Mouse (Mus musculus): ENCODE data around the gene Rabl6. TPM values are rescaled to one million over a fixed set of nuclear protein-coding genes. Genes with fewer than 3 reads are reported as not detected.
A peak's percentile ranks its signal among the peaks of the same experiment; 100 is the strongest.

Gene Rabl6
- polyA plus RNA-seq, 1 experiment from 2014 or later: 40.0 TPM

GRCm38 (mm10) chr2:25587290-25587689, 21.0 kb downstream of the Rabl6 start:
- H3K4me1 ChIP-seq (ENCODE audit: control insufficient read depth, insufficient read depth, low read length): peaks cover 5% of the 10 kb centered on the region
- WGBS (ENCODE audit: insufficient replicate concordance): 83% methylated on average over 8 of the region's 8 CpGs
- no peak overlapping the region for H3K4me2 ChIP-seq
- H3K27me3 ChIP-seq (ENCODE audit: control insufficient read depth, insufficient read depth, low read length): no peaks in the 10 kb centered on the region
- no peak for ATAC-seq (replicated peaks; ENCODE audit: insufficient number of reproducible peaks, low FRiP score, low TSS enrichment)
- H3K36me3 ChIP-seq (ENCODE audit: control insufficient read depth, insufficient read depth, low read length): peaks cover 29% of the 10 kb centered on the region
- H3K27ac ChIP-seq (ENCODE audit: low read depth, low read length): no peak overlapping the region
- H3K9ac ChIP-seq (ENCODE audit: low read depth, low read length): no peak overlapping the region
- H3K9me3 ChIP-seq (replicated peaks; ENCODE audit: control insufficient read depth, low read length): no peaks in the 10 kb centered on the region
- no peak overlapping the region for H3K4me3 ChIP-seq (ENCODE audit: low read depth, low read length)

GRCm38 (mm10) chr2:25585601-25586000, 22.7 kb downstream of the Rabl6 start:
- Histone ChIP-seq H3K27me3 (ENCODE audit: control insufficient read depth, insufficient read depth, low read length) (peaks cover 3% of the 10 kb centered on the region), H3K9ac (ENCODE audit: low read depth, low read length) (no peak overlapping the region), H3K9me3 (replicated peaks; ENCODE audit: control insufficient read depth, low read length) (no peaks in the 10 kb centered on the region), H3K27ac (ENCODE audit: low read depth, low read length) (no peak overlapping the region), H3K4me2 (no peak overlapping the region), H3K36me3 (ENCODE audit: control insufficient read depth, insufficient read depth, low read length) (peaks cover 20% of the 10 kb centered on the region), H3K4me3 (ENCODE audit: low read depth, low read length) (no peak overlapping the region), H3K4me1 (ENCODE audit: control insufficient read depth, insufficient read depth, low read length) (peaks cover 14% of the 10 kb centered on the region)
- 95% methylated on average over 3 of the region's 3 CpGs for WGBS (ENCODE audit: insufficient replicate concordance)
- no peak for ATAC-seq (replicated peaks; ENCODE audit: insufficient number of reproducible peaks, low FRiP score, low TSS enrichment)

- H3K4me3 ChIP-seq (ENCODE audit: low read depth, low read length): no peak overlapping the region
- WGBS (ENCODE audit: insufficient replicate concordance): 88% methylated on average over 4 of the region's 4 CpGs
- no peak overlapping the region for H3K9ac ChIP-seq (ENCODE audit: low read depth, low read length)
- peaks cover 13% of the 10 kb centered on the region for H3K36me3 ChIP-seq (ENCODE audit: control insufficient read depth, insufficient read depth, low read length)
- H3K4me1 ChIP-seq (ENCODE audit: control insufficient read depth, insufficient read depth, low read length): peaks cover 17% of the 10 kb centered on the region
- no peaks in the 10 kb centered on the region for H3K9me3 ChIP-seq (replicated peaks; ENCODE audit: control insufficient read depth, low read length)
- no peak overlapping the region for H3K4me2 ChIP-seq
- H3K27ac ChIP-seq (ENCODE audit: low read depth, low read length): no peak overlapping the region
- no peak for ATAC-seq (replicated peaks; ENCODE audit: insufficient number of reproducible peaks, low FRiP score, low TSS enrichment)
- peaks cover 11% of the 10 kb centered on the region for H3K27me3 ChIP-seq (ENCODE audit: control insufficient read depth, insufficient read depth, low read length)
These were observed 23.5 kb downstream of the Rabl6 start for GRCm38 (mm10) chr2:25584856-25585255.

- no peaks in the 10 kb centered on the region for H3K9me3 ChIP-seq (replicated peaks; ENCODE audit: control insufficient read depth, low read length)
- no peak for ATAC-seq (replicated peaks; ENCODE audit: insufficient number of reproducible peaks, low FRiP score, low TSS enrichment)
- H3K36me3 ChIP-seq (ENCODE audit: control insufficient read depth, insufficient read depth, low read length): peaks cover 13% of the 10 kb centered on the region
These were observed 24.2 kb downstream of the Rabl6 start for GRCm38 (mm10) chr2:25584152-25584551.

GRCm38 (mm10) chr2:25583571-25583970, 24.8 kb downstream of the Rabl6 start:
- no peaks in the 10 kb centered on the region for H3K9me3 ChIP-seq (replicated peaks; ENCODE audit: control insufficient read depth, low read length)
- H3K36me3 ChIP-seq (ENCODE audit: control insufficient read depth, insufficient read depth, low read length): peaks cover 13% of the 10 kb centered on the region
- H3K27ac ChIP-seq (ENCODE audit: low read depth, low read length): no peak overlapping the region
- no peak for ATAC-seq (replicated peaks; ENCODE audit: insufficient number of reproducible peaks, low FRiP score, low TSS enrichment)
- peaks cover 24% of the 10 kb centered on the region for H3K27me3 ChIP-seq (ENCODE audit: control insufficient read depth, insufficient read depth, low read length)
- H3K4me1 ChIP-seq (ENCODE audit: control insufficient read depth, insufficient read depth, low read length): peaks cover 26% of the 10 kb centered on the region
- no peak overlapping the region for H3K4me3 ChIP-seq (ENCODE audit: low read depth, low read length)
- whole genome bisulfite sequencing (ENCODE audit: insufficient replicate concordance): 66% methylated on average over 4 of the region's 4 CpGs
- no peak overlapping the region for H3K4me2 ChIP-seq
- no peak overlapping the region for H3K9ac ChIP-seq (ENCODE audit: low read depth, low read length)

More at GRCm38 (mm10) chr2:25584152-25584551, 24.2 kb downstream of the Rabl6 start:
- Histone ChIP-seq H3K27ac (ENCODE audit: low read depth, low read length) (no peak overlapping the region), H3K4me3 (ENCODE audit: low read depth, low read length) (no peak overlapping the region), H3K27me3 (ENCODE audit: control insufficient read depth, insufficient read depth, low read length) (peaks cover 18% of the 10 kb centered on the region), H3K4me2 (no peak overlapping the region), H3K9ac (ENCODE audit: low read depth, low read length) (no peak overlapping the region), H3K4me1 (ENCODE audit: control insufficient read depth, insufficient read depth, low read length) (peaks cover 22% of the 10 kb centered on the region)
- WGBS (ENCODE audit: insufficient replicate concordance): 92% methylated on average over 3 of the region's 3 CpGs

- Histone ChIP-seq H3K9ac (ENCODE audit: low read depth, low read length) (no peak overlapping the region), H3K4me2 (no peak overlapping the region), H3K27me3 (ENCODE audit: control insufficient read depth, insufficient read depth, low read length) (peaks cover 28% of the 10 kb centered on the region), H3K9me3 (replicated peaks; ENCODE audit: control insufficient read depth, low read length) (no peaks in the 10 kb centered on the region), H3K27ac (ENCODE audit: low read depth, low read length) (no peak overlapping the region), H3K36me3 (ENCODE audit: control insufficient read depth, insufficient read depth, low read length) (peaks cover 13% of the 10 kb centered on the region), H3K4me3 (ENCODE audit: low read depth, low read length) (no peak overlapping the region), H3K4me1 (ENCODE audit: control insufficient read depth, insufficient read depth, low read length) (peaks cover 31% of the 10 kb centered on the region)
- WGBS (ENCODE audit: insufficient replicate concordance): 87% methylated on average over 6 of the region's 6 CpGs
- no peak for ATAC-seq (replicated peaks; ENCODE audit: insufficient number of reproducible peaks, low FRiP score, low TSS enrichment)
These were observed 25.2 kb downstream of the Rabl6 start for GRCm38 (mm10) chr2:25583120-25583481.

GRCm38 (mm10) chr2:25582466-25583119, 25.7 kb downstream of the Rabl6 start:
- no peak; the same call in 1 of the 2 replicates for ATAC-seq (replicated peaks; ENCODE audit: insufficient number of reproducible peaks, low FRiP score, low TSS enrichment)
- Histone ChIP-seq H3K36me3 (ENCODE audit: control insufficient read depth, insufficient read depth, low read length) (peaks cover 13% of the 10 kb centered on the region), H3K4me1 (ENCODE audit: control insufficient read depth, insufficient read depth, low read length) (peaks cover 36% of the 10 kb centered on the region), H3K9ac (ENCODE audit: low read depth, low read length) (peak overlapping the region; percentile 39; the same call in 1 of the 2 replicates), H3K27me3 (ENCODE audit: control insufficient read depth, insufficient read depth, low read length) (peaks cover 33% of the 10 kb centered on the region), H3K9me3 (replicated peaks; ENCODE audit: control insufficient read depth, low read length) (no peaks in the 10 kb centered on the region), H3K4me2 (0 out of 2 replicates have a peak overlapping the region, but pooled peaks have one; percentile 12), H3K27ac (ENCODE audit: low read depth, low read length) (no peak overlapping the region), H3K4me3 (ENCODE audit: low read depth, low read length) (no peak overlapping the region)
- WGBS (ENCODE audit: insufficient replicate concordance): 55% methylated on average over 12 of the region's 12 CpGs

GRCm38 (mm10) chr2:25581901-25582301, 26.4 kb downstream of the Rabl6 start:
- no peak for ATAC-seq (replicated peaks; ENCODE audit: insufficient number of reproducible peaks, low FRiP score, low TSS enrichment)
- WGBS (ENCODE audit: insufficient replicate concordance): 32% methylated on average over 6 of the region's 6 CpGs
- H3K27me3 ChIP-seq (ENCODE audit: control insufficient read depth, insufficient read depth, low read length): peaks cover 40% of the 10 kb centered on the region
- peaks cover 41% of the 10 kb centered on the region for H3K4me1 ChIP-seq (ENCODE audit: control insufficient read depth, insufficient read depth, low read length)
- no peak overlapping the region for H3K4me3 ChIP-seq (ENCODE audit: low read depth, low read length)
- no peaks in the 10 kb centered on the region for H3K9me3 ChIP-seq (replicated peaks; ENCODE audit: control insufficient read depth, low read length)
- H3K27ac ChIP-seq (ENCODE audit: low read depth, low read length): no peak overlapping the region
- peak overlapping the region; percentile 68; the same call in 1 of the 2 replicates for H3K4me2 ChIP-seq
- H3K36me3 ChIP-seq (ENCODE audit: control insufficient read depth, insufficient read depth, low read length): peaks cover 13% of the 10 kb centered on the region
- H3K9ac ChIP-seq (ENCODE audit: low read depth, low read length): no peak overlapping the region

Data from heart, embryonic 11.5 days (tissue).